Mouse (Mus musculus) regulatory T cell (primary cell): Measurements from ENCODE around the gene Wbp4.

Source experiments
- in situ Hi-C: fragments of 300-600 bp; cut with MboI, MseI; formaldehyde crosslinking; loops from one replicate; pipeline ENCODE4 v1.15.1; 2025; ENCODE audit warnings: high pct_unique_total_duplicates

Wbp4 gene

GRCm38 (mm10) chr14:79508662-79509305 lies 27.5 kb upstream of the Wbp4 start:
- in situ Hi-C loops = no loop called here

GRCm38 (mm10) chr14:79507846-79508245 lies 26.5 kb upstream of the Wbp4 start:
- in situ Hi-C loops = no loop called here

- in situ Hi-C loops = no loop called here
Observed at GRCm38 (mm10) chr14:79506207-79506606, 24.9 kb upstream of the Wbp4 start.

GRCm38 (mm10) chr14:79504246-79505006 lies 23.1 kb upstream of the Wbp4 start:
- in situ Hi-C loops = no loop called here

- in situ Hi-C loops = no loop called here
Observed at GRCm38 (mm10) chr14:79503371-79504075, 22.2 kb upstream of the Wbp4 start.

GRCm38 (mm10) chr14:79500756-79501155 lies 19.4 kb upstream of the Wbp4 start:
- in situ Hi-C loops = no loop called here

- in situ Hi-C loops = loop anchor here (25.0 kb wide), 1 partner anchor 1187 kb away; the partner anchor contains the start of gene Tnfsf11
Observed at GRCm38 (mm10) chr14:79499326-79499725, 18.0 kb upstream of the Wbp4 start.

- in situ Hi-C loops = loop anchor here (25.0 kb wide), 1 partner anchor 1182 kb away; the partner anchor contains the start of gene Tnfsf11
Observed at GRCm38 (mm10) chr14:79494349-79494748, 13.0 kb upstream of the Wbp4 start.

- in situ Hi-C loops = loop anchor here (25.0 kb wide), 1 partner anchor 1178 kb away; the partner anchor contains the start of gene Tnfsf11
Observed at GRCm38 (mm10) chr14:79490246-79490645, 8.9 kb upstream of the Wbp4 start.

GRCm38 (mm10) chr14:79489150-79489549 lies 7.8 kb upstream of the Wbp4 start:
- in situ Hi-C loops = loop anchor here (25.0 kb wide), 1 partner anchor 1177 kb away; the partner anchor contains the start of gene Tnfsf11

GRCm38 (mm10) chr14:79488531-79488930 lies 7.2 kb upstream of the Wbp4 start:
- in situ Hi-C loops = loop anchor here (25.0 kb wide), 1 partner anchor 1176 kb away; the partner anchor contains the start of gene Tnfsf11

- in situ Hi-C loops = loop anchor here (25.0 kb wide), 1 partner anchor 1175 kb away; the partner anchor contains the start of gene Tnfsf11
Observed at GRCm38 (mm10) chr14:79486993-79487731, 5.8 kb upstream of the Wbp4 start.

- in situ Hi-C loops = loop anchor here (25.0 kb wide), 1 partner anchor 1174 kb away; the partner anchor contains the start of gene Tnfsf11
Observed at GRCm38 (mm10) chr14:79486617-79486992, 5.3 kb upstream of the Wbp4 start.

- in situ Hi-C loops = loop anchor here (25.0 kb wide), 1 partner anchor 1171 kb away; the partner anchor contains the start of gene Tnfsf11
Observed at GRCm38 (mm10) chr14:79483611-79484120, 2.3 kb upstream of the Wbp4 start.

- in situ Hi-C loops = loop anchor here (25.0 kb wide), 1 partner anchor 1171 kb away; the partner anchor contains the start of gene Tnfsf11
Observed at GRCm38 (mm10) chr14:79482747-79483355, 1.5 kb upstream of the Wbp4 start.

- in situ Hi-C loops = loop anchor here (25.0 kb wide), 1 partner anchor 1170 kb away; the partner anchor contains the start of gene Tnfsf11
Observed at GRCm38 (mm10) chr14:79482251-79482661, 936 bp upstream of the Wbp4 start.

- in situ Hi-C loops = loop anchor here (25.0 kb wide), 1 partner anchor 1168 kb away; the partner anchor contains the start of gene Tnfsf11
Observed at GRCm38 (mm10) chr14:79480624-79481338, 539 bp downstream of the Wbp4 start, which contains the start of gene Elf1. Elf1 (plus strand) TSS chr14:79481194.

- in situ Hi-C loops = loop anchor here (10.0 kb wide), 1 partner anchor 759 kb away; no protein-coding TSS in a partner anchor
Observed at GRCm38 (mm10) chr14:79473384-79473783, 7.9 kb downstream of the Wbp4 start.

GRCm38 (mm10) chr14:79467621-79468020 lies 13.7 kb downstream of the Wbp4 start:
- in situ Hi-C loops = loop anchor here (5.0 kb wide), 1 partner anchor 75 kb away; the partner anchor contains the start of gene Naa16
